Mouse (Mus musculus) neural tube, embryonic 15.5 days (tissue): ENCODE data around the gene Vmn1r86. TPM values are rescaled to one million over a fixed set of nuclear protein-coding genes. Genes with fewer than 3 reads are reported as not detected.
"Not testable (repeated sequence)": the region's sequence is repeated elsewhere in the genome, so short reads cannot be mapped to it uniquely, and the experiment has no call there.

ENCODE experiments used
- ATAC-seq: fragments of 200-750 bp; cut with Nextera tagmentation; 2 replicates; pipeline ENCODE4 v1.8.0; 2017; ENCODE audit warnings: mild to moderate bottlenecking, moderate TSS enrichment, moderate library complexity; ENCODE audit not compliant: low FRiP score
- H3K27ac ChIP-seq: fragments of 300-500 bp; sonication (generic); replicated peaks from 2 replicates; pipeline ENCODE4 v1.5.1; 2015; ENCODE audit warnings: mild to moderate bottlenecking, inconsistent platforms
- H3K27me3 ChIP-seq: fragments of 300-500 bp; sonication (generic); replicated peaks from 2 replicates; pipeline ENCODE4 v1.6.1; 2015; ENCODE audit warnings: inconsistent platforms
- H3K36me3 ChIP-seq: fragments of 300-500 bp; sonication (generic); 2 replicates; pipeline ENCODE4 v1.6.1; 2015; ENCODE audit warnings: inconsistent platforms
- H3K4me1 ChIP-seq: fragments of 300-500 bp; sonication (generic); 2 replicates; pipeline ENCODE4 v1.6.1; 2015; ENCODE audit warnings: inconsistent platforms
- H3K4me2 ChIP-seq: fragments of 300-500 bp; sonication (generic); 2 replicates; pipeline ENCODE4 v1.6.1; 2015; ENCODE audit warnings: inconsistent platforms, mild to moderate bottlenecking, moderate library complexity
- H3K4me3 ChIP-seq: fragments of 300-500 bp; sonication (generic); replicated peaks from 2 replicates; pipeline ENCODE4 v1.5.1; 2015; ENCODE audit warnings: mild to moderate bottlenecking, inconsistent platforms
- H3K9ac ChIP-seq: fragments of 300-500 bp; sonication (generic); replicated peaks from 2 replicates; pipeline ENCODE4 v1.6.1; 2015; ENCODE audit warnings: mild to moderate bottlenecking, inconsistent platforms
- H3K9me3 ChIP-seq: fragments of 300-500 bp; sonication (generic); replicated peaks from 2 replicates; pipeline ENCODE4 v1.6.1; 2016; ENCODE audit warnings: inconsistent platforms
- WGBS: fragments of 180-500 bp; shearing (Covaris S2); methylation state at CpG from one replicate; pipeline ENCODE4 v1.1.7; 2015; ENCODE audit warnings: mixed read lengths; 5-methylcytosine and 5-hydroxymethylcytosine counted together
- polyA plus RNA-seq: library from polyadenylated mRNA; unstranded; fragments of >200 nt; fragmentation: Nextera tagmentation; extraction: Ambion mirVana; gene quantifications from 2 replicates; pipeline ENCODE4 v1.2.1, GENCODE M21; 2015

The Vmn1r86 gene
- not detected in 2 replicates for polyA plus RNA-seq

- Histone ChIP-seq H3K9ac (no peak within 1 kb of the TSS), H3K4me2 (no peak within 1 kb of the TSS), H3K27me3 (no peaks in the 10 kb centered on the region), H3K4me1 (no peaks in the 10 kb centered on the region), H3K4me3 (no peak within 1 kb of the TSS), H3K27ac (no peak within 1 kb of the TSS), H3K36me3 (no peaks in the 10 kb centered on the region), H3K9me3 (no peaks in the 10 kb centered on the region)
- ATAC-seq, result no peak
Observed at GRCm38 (mm10) chr7:13119817-13120216, at the start of gene Vmn1r86. Gene Vmn1r86, minus strand, starts transcription at chr7:13119917.

GRCm38 (mm10) chr7:13159268-13159667, 39.6 kb upstream of the Vmn1r86 start, which contains the start of gene Vmn1r88:
Gene Vmn1r88, plus strand, starts transcription at chr7:13159568.
- H3K27ac ChIP-seq, result no peak within 1 kb of the TSS
- H3K4me2 ChIP-seq, result no peak within 1 kb of the TSS
- H3K4me1 ChIP-seq, result no peaks in the 10 kb centered on the region
- no peaks in the 10 kb centered on the region for H3K27me3 ChIP-seq
- ATAC-seq, result no peak
- no peak within 1 kb of the TSS for H3K4me3 ChIP-seq
- no peaks in the 10 kb centered on the region for H3K9me3 ChIP-seq
- no peak within 1 kb of the TSS for H3K9ac ChIP-seq
- no peaks in the 10 kb centered on the region for H3K36me3 ChIP-seq

- no peaks in the 10 kb centered on the region for H3K36me3 ChIP-seq
- H3K27ac ChIP-seq, result no peak within 1 kb of the TSS
- no peaks in the 10 kb centered on the region for H3K9me3 ChIP-seq
- 78% methylated on average over 1 of the region's 1 CpGs for WGBS
- no peak within 1 kb of the TSS for H3K4me3 ChIP-seq
- H3K4me2 ChIP-seq, result no peak within 1 kb of the TSS
- no peaks in the 10 kb centered on the region for H3K4me1 ChIP-seq
- no peaks in the 10 kb centered on the region for H3K27me3 ChIP-seq
- ATAC-seq, result no peak
- H3K9ac ChIP-seq, result no peak within 1 kb of the TSS
Observed at GRCm38 (mm10) chr7:13140057-13140456, 20.3 kb upstream of the Vmn1r86 start, which contains the start of gene Vmn1r87. Gene Vmn1r87, minus strand, starts transcription at chr7:13140157.

- no peak overlapping the region for H3K27ac ChIP-seq
- H3K36me3 ChIP-seq, result no peaks in the 10 kb centered on the region
- no peaks in the 10 kb centered on the region for H3K4me1 ChIP-seq
- H3K27me3 ChIP-seq, result no peaks in the 10 kb centered on the region
- H3K4me2 ChIP-seq, result no peak overlapping the region
- no peak overlapping the region for H3K9ac ChIP-seq
- ATAC-seq, result no peak
- H3K4me3 ChIP-seq, result no peak overlapping the region
- no peaks in the 10 kb centered on the region for H3K9me3 ChIP-seq
Observed at GRCm38 (mm10) chr7:13137340-13137739, 17.6 kb upstream of the Vmn1r86 start.

- Histone ChIP-seq H3K27ac (no peak overlapping the region), H3K36me3 (no peaks in the 10 kb centered on the region)
- WGBS, result 89% methylated on average over 2 of the region's 2 CpGs
Observed at GRCm38 (mm10) chr7:13131856-13132255, 12.1 kb upstream of the Vmn1r86 start.

GRCm38 (mm10) chr7:13123554-13124153, 3.9 kb upstream of the Vmn1r86 start:
- H3K9me3 ChIP-seq, H3K36me3 ChIP-seq, H3K9ac ChIP-seq, H3K27ac ChIP-seq, H3K4me1 ChIP-seq, H3K27me3 ChIP-seq: not testable (repeated sequence)
- peak overlapping the region; percentile 52 for H3K4me2 ChIP-seq
- H3K4me3 ChIP-seq, result peak overlapping the region; percentile 29
- WGBS, result 2% methylated on average over 20 of the region's 34 CpGs
- ATAC-seq, result peak; percentile 97

More at GRCm38 (mm10) chr7:13131856-13132255, 12.1 kb upstream of the Vmn1r86 start:
- Histone ChIP-seq H3K27me3 (no peaks in the 10 kb centered on the region), H3K4me1 (no peaks in the 10 kb centered on the region), H3K4me2 (no peak overlapping the region), H3K9me3 (no peaks in the 10 kb centered on the region), H3K9ac (no peak overlapping the region), H3K4me3 (no peak overlapping the region)
- ATAC-seq, result no peak

- H3K4me1 ChIP-seq, result no peaks in the 10 kb centered on the region
- 64% methylated on average over 3 of the region's 3 CpGs for WGBS
- no peak for ATAC-seq
- no peaks in the 10 kb centered on the region for H3K36me3 ChIP-seq
- no peaks in the 10 kb centered on the region for H3K9me3 ChIP-seq
- no peak within 1 kb of the TSS for H3K9ac ChIP-seq
- no peak within 1 kb of the TSS for H3K4me3 ChIP-seq
- H3K27me3 ChIP-seq, result no peaks in the 10 kb centered on the region
- H3K27ac ChIP-seq, result no peak within 1 kb of the TSS
- no peak within 1 kb of the TSS for H3K4me2 ChIP-seq
Observed at GRCm38 (mm10) chr7:13095073-13095472, 24.6 kb downstream of the Vmn1r86 start, which contains the start of gene Vmn1r85. Gene Vmn1r85, minus strand, starts transcription at chr7:13095173.

- no peak overlapping the region for H3K4me3 ChIP-seq
- no peaks in the 10 kb centered on the region for H3K4me1 ChIP-seq
- 65% methylated on average over 5 of the region's 5 CpGs for WGBS
- H3K27ac ChIP-seq, result no peak overlapping the region
- ATAC-seq, result no peak
- H3K9ac ChIP-seq, result no peak overlapping the region
- no peak overlapping the region for H3K4me2 ChIP-seq
- no peaks in the 10 kb centered on the region for H3K9me3 ChIP-seq
- no peaks in the 10 kb centered on the region for H3K36me3 ChIP-seq
- H3K27me3 ChIP-seq, result no peaks in the 10 kb centered on the region
Observed at GRCm38 (mm10) chr7:13072293-13072692, 47.4 kb downstream of the Vmn1r86 start.

GRCm38 (mm10) chr7:13063399-13063798, 56.3 kb downstream of the Vmn1r86 start:
- not testable (repeated sequence) for H3K27me3 ChIP-seq, H3K4me1 ChIP-seq, H3K36me3 ChIP-seq, H3K9me3 ChIP-seq, H3K27ac ChIP-seq, H3K9ac ChIP-seq, H3K4me2 ChIP-seq, ATAC-seq, H3K4me3 ChIP-seq
- WGBS, result 35% methylated on average over 2 of the region's 2 CpGs

GRCm38 (mm10) chr7:13059536-13059935, 60.2 kb downstream of the Vmn1r86 start:
- ATAC-seq, result no peak
- no peaks in the 10 kb centered on the region for H3K9me3 ChIP-seq

GRCm38 (mm10) chr7:13056913-13057700, 62.6 kb downstream of the Vmn1r86 start:
- H3K4me3 ChIP-seq, result no peak overlapping the region
- H3K27me3 ChIP-seq, result no peaks in the 10 kb centered on the region
- H3K9me3 ChIP-seq, result no peaks in the 10 kb centered on the region
- H3K9ac ChIP-seq, result no peak overlapping the region
- peaks cover 12% of the 10 kb centered on the region for H3K4me1 ChIP-seq
- H3K36me3 ChIP-seq, result no peaks in the 10 kb centered on the region
- H3K27ac ChIP-seq, result no peak overlapping the region
- no peak for ATAC-seq
- H3K4me2 ChIP-seq, result no peak overlapping the region
- 59% methylated on average over 8 of the region's 8 CpGs for WGBS

More at GRCm38 (mm10) chr7:13059536-13059935, 60.2 kb downstream of the Vmn1r86 start:
- Histone ChIP-seq H3K4me3 (no peak overlapping the region), H3K4me1 (peaks cover 5% of the 10 kb centered on the region; the same call in 1 of the 2 replicates), H3K36me3 (no peaks in the 10 kb centered on the region), H3K27me3 (no peaks in the 10 kb centered on the region), H3K9ac (no peak overlapping the region), H3K27ac (no peak overlapping the region), H3K4me2 (no peak overlapping the region)
- WGBS, result 85% methylated on average over 9 of the region's 9 CpGs
